Mouse (Mus musculus): ENCODE results near the gene 1700013H16Rik.

GRCm38 (mm10) chrX:53693141-53693540, 64.5 kb downstream of the 1700013H16Rik start:
- TF ChIP-seq POLR2A (IDR thresholded peaks at IDR 0.05; ENCODE audit: low read depth, low read length) (no peak), CTCF (IDR thresholded peaks at IDR 0.05; ENCODE audit: extremely low read depth, insufficient read depth, insufficient read length, insufficient replicate concordance) (no peak)
